Mouse (Mus musculus) skeletal muscle tissue, adult 2 months (tissue): ENCODE data around the gene Plagl2.
"Not testable (repeated sequence)": the region's sequence is repeated elsewhere in the genome, so short reads cannot be mapped to it uniquely, and the experiment has no call there.

Experiments used
- DNase-seq: peaks from one replicate; pipeline ENCODE4 v3.0.0-alpha.2; 2012; ENCODE audit warnings: low read depth, low spot score

Plagl2 gene

GRCm38 (mm10) chr2:153241250-153242014, at the start of gene Plagl2, which contains the start of gene Pofut1:
Gene Plagl2, minus strand, starts transcription at chr2:153241426.
Gene Pofut1, plus strand, starts transcription at chr2:153241533.
- DNase-seq = peak; percentile 81

- no peak for DNase-seq
These were observed 46.6 kb upstream of the Plagl2 start for GRCm38 (mm10) chr2:153287835-153288234.

- DNase-seq = no peak
These were observed 45.3 kb upstream of the Plagl2 start for GRCm38 (mm10) chr2:153286524-153286923.

- DNase-seq = no peak
These were observed 42.7 kb upstream of the Plagl2 start for GRCm38 (mm10) chr2:153283919-153284318.

GRCm38 (mm10) chr2:153278357-153278756, 37.1 kb upstream of the Plagl2 start:
- no peak for DNase-seq

- DNase-seq = not testable (repeated sequence)
These were observed 35.6 kb upstream of the Plagl2 start for GRCm38 (mm10) chr2:153276846-153277245.

GRCm38 (mm10) chr2:153276440-153276839, 35.2 kb upstream of the Plagl2 start:
- DNase-seq = no peak

GRCm38 (mm10) chr2:153275577-153275976, 34.4 kb upstream of the Plagl2 start:
- not testable (repeated sequence) for DNase-seq

GRCm38 (mm10) chr2:153274919-153275247, 33.7 kb upstream of the Plagl2 start:
- no peak for DNase-seq

- DNase-seq = not testable (repeated sequence)
These were observed 33.1 kb upstream of the Plagl2 start for GRCm38 (mm10) chr2:153274200-153274918.

- DNase-seq = not testable (repeated sequence)
These were observed 29.1 kb upstream of the Plagl2 start for GRCm38 (mm10) chr2:153270231-153270915.

- no peak for DNase-seq
These were observed 26.1 kb upstream of the Plagl2 start for GRCm38 (mm10) chr2:153267331-153267730.

GRCm38 (mm10) chr2:153263053-153263452, 21.8 kb upstream of the Plagl2 start:
- DNase-seq = no peak

GRCm38 (mm10) chr2:153259864-153260674, 18.8 kb upstream of the Plagl2 start:
- no peak for DNase-seq

- no peak for DNase-seq
These were observed 18.0 kb upstream of the Plagl2 start for GRCm38 (mm10) chr2:153259030-153259863.

GRCm38 (mm10) chr2:153256604-153257003, 15.4 kb upstream of the Plagl2 start:
- DNase-seq = no peak

GRCm38 (mm10) chr2:153249751-153250150, 8.5 kb upstream of the Plagl2 start:
- DNase-seq = no peak

GRCm38 (mm10) chr2:153242156-153242555, 930 bp upstream of the Plagl2 start:
- DNase-seq = no peak

- DNase-seq = no peak
These were observed 458 bp downstream of the Plagl2 start for GRCm38 (mm10) chr2:153240701-153241235.

GRCm38 (mm10) chr2:153239860-153240480, 1.3 kb downstream of the Plagl2 start:
- DNase-seq = no peak
